Mouse (Mus musculus): Measurements from ENCODE around the gene Dnmt3a. TPM values are rescaled to one million over a fixed set of nuclear protein-coding genes. Genes with fewer than 3 reads are reported as not detected.
"Not testable (repeated sequence)": the region's sequence is repeated elsewhere in the genome, so short reads cannot be mapped to it uniquely, and the experiment has no call there.

Dnmt3a gene
- polyA plus RNA-seq, 1 experiment from 2014 or later = 152 TPM

- ATAC-seq (replicated peaks) = peak; percentile 65
- H3K27ac ChIP-seq = no peak overlapping the region
- no peak overlapping the region for H3K4me3 ChIP-seq
- H3K9me3 ChIP-seq = no peaks in the 10 kb centered on the region
- H3K27me3 ChIP-seq (replicated peaks) = no peaks in the 10 kb centered on the region
- no peak overlapping the region for H3K4me2 ChIP-seq
- peaks cover 18% of the 10 kb centered on the region for H3K4me1 ChIP-seq
- no peak overlapping the region for H3K9ac ChIP-seq
- H3K36me3 ChIP-seq (replicated peaks) = no peaks in the 10 kb centered on the region
- 21% methylated on average over 14 of the region's 14 CpGs for WGBS
Measured at GRCm38 (mm10) chr12:3917668-3918341, 112.0 kb downstream of the Dnmt3a start.

- Histone ChIP-seq H3K27ac (no peak overlapping the region), H3K9me3 (no peaks in the 10 kb centered on the region), H3K4me1 (peaks cover 18% of the 10 kb centered on the region), H3K4me2 (no peak overlapping the region), H3K36me3 (replicated peaks) (no peaks in the 10 kb centered on the region), H3K27me3 (replicated peaks) (no peaks in the 10 kb centered on the region), H3K9ac (no peak overlapping the region), H3K4me3 (no peak overlapping the region)
- ATAC-seq (replicated peaks) = no peak
- 72% methylated on average over 3 of the region's 3 CpGs for WGBS
Measured at GRCm38 (mm10) chr12:3918577-3918976, 112.8 kb downstream of the Dnmt3a start.

GRCm38 (mm10) chr12:3919423-3919822, 113.6 kb downstream of the Dnmt3a start:
- peaks cover 18% of the 10 kb centered on the region for H3K4me1 ChIP-seq
- H3K27ac ChIP-seq = no peak overlapping the region
- H3K4me2 ChIP-seq = no peak overlapping the region
- no peak overlapping the region for H3K9ac ChIP-seq
- no peaks in the 10 kb centered on the region for H3K27me3 ChIP-seq (replicated peaks)
- ATAC-seq (replicated peaks) = no peak
- no peaks in the 10 kb centered on the region for H3K9me3 ChIP-seq
- no peaks in the 10 kb centered on the region for H3K36me3 ChIP-seq (replicated peaks)
- 84% methylated on average over 3 of the region's 3 CpGs for WGBS
- no peak overlapping the region for H3K4me3 ChIP-seq

- Histone ChIP-seq H3K4me1 (peaks cover 9% of the 10 kb centered on the region), H3K27me3 (replicated peaks) (no peaks in the 10 kb centered on the region), H3K4me2 (no peak overlapping the region), H3K9ac (no peak overlapping the region), H3K36me3 (replicated peaks) (no peaks in the 10 kb centered on the region), H3K4me3 (no peak overlapping the region), H3K27ac (no peak overlapping the region), H3K9me3 (no peaks in the 10 kb centered on the region)
- no peak for ATAC-seq (replicated peaks)
- WGBS = 0% methylated on average over 1 of the region's 1 CpGs
Measured at GRCm38 (mm10) chr12:3926127-3926526, 120.3 kb downstream of the Dnmt3a start.

- Histone ChIP-seq H3K4me2 (no peak overlapping the region), H3K4me1 (no peaks in the 10 kb centered on the region), H3K9ac (no peak overlapping the region), H3K9me3 (no peaks in the 10 kb centered on the region), H3K27me3 (replicated peaks) (no peaks in the 10 kb centered on the region), H3K27ac (no peak overlapping the region), H3K36me3 (replicated peaks) (no peaks in the 10 kb centered on the region), H3K4me3 (no peak overlapping the region)
- 85% methylated on average over 3 of the region's 3 CpGs for WGBS
- no peak for ATAC-seq (replicated peaks)
Measured at GRCm38 (mm10) chr12:3928841-3929240, 123.0 kb downstream of the Dnmt3a start.

GRCm38 (mm10) chr12:3930090-3930865, 124.5 kb downstream of the Dnmt3a start:
- not testable (repeated sequence) for H3K9me3 ChIP-seq; H3K4me2 ChIP-seq; ATAC-seq (replicated peaks); H3K4me3 ChIP-seq; H3K4me1 ChIP-seq; H3K9ac ChIP-seq; H3K27me3 ChIP-seq (replicated peaks); H3K36me3 ChIP-seq (replicated peaks); H3K27ac ChIP-seq
- WGBS = 92% methylated on average over 41 of the region's 47 CpGs

- H3K4me3 ChIP-seq = no peak overlapping the region
- no peak overlapping the region for H3K9ac ChIP-seq
- H3K27me3 ChIP-seq (replicated peaks) = no peaks in the 10 kb centered on the region
- H3K4me2 ChIP-seq = no peak overlapping the region
- H3K9me3 ChIP-seq = no peaks in the 10 kb centered on the region
- 0 out of 2 replicates have a peak, but pooled peaks have one; percentile 45 for ATAC-seq (replicated peaks)
- no peaks in the 10 kb centered on the region for H3K36me3 ChIP-seq (replicated peaks)
- 8% methylated on average over 11 of the region's 11 CpGs for WGBS
- H3K27ac ChIP-seq = no peak overlapping the region
- no peaks in the 10 kb centered on the region for H3K4me1 ChIP-seq
Measured at GRCm38 (mm10) chr12:3942026-3942425, 136.2 kb downstream of the Dnmt3a start.

- WGBS = 27% methylated on average over 4 of the region's 4 CpGs
- H3K27ac ChIP-seq = no peak overlapping the region
- no peak overlapping the region for H3K9ac ChIP-seq
- no peaks in the 10 kb centered on the region for H3K9me3 ChIP-seq
- no peak overlapping the region for H3K4me2 ChIP-seq
- H3K27me3 ChIP-seq (replicated peaks) = no peaks in the 10 kb centered on the region
- H3K36me3 ChIP-seq (replicated peaks) = no peaks in the 10 kb centered on the region
- H3K4me1 ChIP-seq = no peaks in the 10 kb centered on the region
- no peak overlapping the region for H3K4me3 ChIP-seq
- no peak for ATAC-seq (replicated peaks)
Measured at GRCm38 (mm10) chr12:3944454-3945073, 138.8 kb downstream of the Dnmt3a start.

GRCm38 (mm10) chr12:3947503-3947902, 141.7 kb downstream of the Dnmt3a start:
- H3K4me3 ChIP-seq = no peak overlapping the region
- H3K9me3 ChIP-seq = no peaks in the 10 kb centered on the region
- no peak overlapping the region for H3K27ac ChIP-seq
- no peak for ATAC-seq (replicated peaks)
- H3K36me3 ChIP-seq (replicated peaks) = no peaks in the 10 kb centered on the region
- H3K4me2 ChIP-seq = no peak overlapping the region
- WGBS = 58% methylated on average over 6 of the region's 6 CpGs
- no peaks in the 10 kb centered on the region for H3K4me1 ChIP-seq
- no peak overlapping the region for H3K9ac ChIP-seq
- H3K27me3 ChIP-seq (replicated peaks) = no peaks in the 10 kb centered on the region

GRCm38 (mm10) chr12:3954651-3955050, 148.8 kb downstream of the Dnmt3a start, which contains the start of gene Pomc:
Pomc (plus strand) TSS chr12:3954951.
- no peak within 1 kb of the TSS for H3K9ac ChIP-seq
- no peak within 1 kb of the TSS for H3K4me3 ChIP-seq
- WGBS = 19% methylated on average over 22 of the region's 22 CpGs
- peak within 1 kb of the TSS; percentile 36; the same call in 1 of the 2 replicates for H3K4me2 ChIP-seq
- H3K9me3 ChIP-seq = no peaks in the 10 kb centered on the region
- peaks cover 21% of the 10 kb centered on the region for H3K27me3 ChIP-seq (replicated peaks)
- ATAC-seq (replicated peaks) = no peak
- no peak within 1 kb of the TSS for H3K27ac ChIP-seq
- no peaks in the 10 kb centered on the region for H3K36me3 ChIP-seq (replicated peaks)
- H3K4me1 ChIP-seq = peaks cover 5% of the 10 kb centered on the region

GRCm38 (mm10) chr12:3955371-3955770, 149.6 kb downstream of the Dnmt3a start:
- WGBS = 26% methylated on average over 10 of the region's 10 CpGs
- ATAC-seq (replicated peaks) = no peak
- peaks cover 7% of the 10 kb centered on the region for H3K4me1 ChIP-seq
- no peak overlapping the region for H3K4me3 ChIP-seq
- no peak overlapping the region for H3K4me2 ChIP-seq
- H3K27me3 ChIP-seq (replicated peaks) = peaks cover 21% of the 10 kb centered on the region
- H3K9ac ChIP-seq = no peak overlapping the region
- no peaks in the 10 kb centered on the region for H3K9me3 ChIP-seq
- H3K27ac ChIP-seq = no peak overlapping the region
- no peaks in the 10 kb centered on the region for H3K36me3 ChIP-seq (replicated peaks)

- Histone ChIP-seq H3K4me2 (no peak overlapping the region), H3K27me3 (replicated peaks) (peaks cover 21% of the 10 kb centered on the region), H3K36me3 (replicated peaks) (no peaks in the 10 kb centered on the region), H3K9ac (no peak overlapping the region), H3K4me1 (peaks cover 12% of the 10 kb centered on the region), H3K9me3 (no peaks in the 10 kb centered on the region), H3K27ac (no peak overlapping the region), H3K4me3 (no peak overlapping the region)
- no peak for ATAC-seq (replicated peaks)
- 16% methylated on average over 3 of the region's 3 CpGs for WGBS
Measured at GRCm38 (mm10) chr12:3956351-3956750, 150.5 kb downstream of the Dnmt3a start.
